Mouse (Mus musculus) heart, postnatal 0 days (tissue): ENCODE data around the gene Pcx.

Source experiments
- CTCF ChIP-seq: IDR thresholded peaks from 2 replicates; pipeline ENCODE4 v1.5.1; 2016; ENCODE audit warnings: antibody characterized with exemption, control low read depth, low read depth
- EP300 ChIP-seq: IDR thresholded peaks from 2 replicates; pipeline ENCODE4 v1.6.1; 2016; ENCODE audit warnings: antibody characterized with exemption, low read depth

DNA sequence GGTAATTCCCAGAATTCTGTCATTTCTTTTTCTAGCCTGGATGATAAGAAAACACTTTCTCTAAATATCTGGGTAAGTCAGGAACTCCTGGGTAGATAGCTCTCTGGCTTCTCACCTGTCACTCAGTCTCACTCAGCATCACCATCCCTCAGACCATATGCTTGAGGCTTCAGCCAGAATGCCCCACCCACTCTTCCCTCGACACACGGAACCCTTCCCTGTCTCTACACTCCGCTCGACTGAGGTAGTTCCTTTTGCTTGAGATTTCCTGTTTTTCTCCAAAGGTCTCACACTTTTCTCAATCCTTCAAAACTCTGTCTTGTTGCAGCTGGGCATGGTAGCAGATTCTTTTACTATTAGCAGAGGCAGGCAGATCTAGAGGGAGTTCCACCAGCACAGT lies 28.9 kb upstream of the Pcx start:
- TF ChIP-seq EP300 (no peak), CTCF (no peak)
